Mouse (Mus musculus): ENCODE results near the gene Elovl6. TPM values are rescaled to one million over a fixed set of nuclear protein-coding genes. Genes with fewer than 3 reads are reported as not detected.
A peak's percentile ranks its signal among the peaks of the same experiment; 100 is the strongest.

Elovl6 gene
- polyA plus RNA-seq, 1 experiment from 2014 or later = 46.8 TPM

DNA sequence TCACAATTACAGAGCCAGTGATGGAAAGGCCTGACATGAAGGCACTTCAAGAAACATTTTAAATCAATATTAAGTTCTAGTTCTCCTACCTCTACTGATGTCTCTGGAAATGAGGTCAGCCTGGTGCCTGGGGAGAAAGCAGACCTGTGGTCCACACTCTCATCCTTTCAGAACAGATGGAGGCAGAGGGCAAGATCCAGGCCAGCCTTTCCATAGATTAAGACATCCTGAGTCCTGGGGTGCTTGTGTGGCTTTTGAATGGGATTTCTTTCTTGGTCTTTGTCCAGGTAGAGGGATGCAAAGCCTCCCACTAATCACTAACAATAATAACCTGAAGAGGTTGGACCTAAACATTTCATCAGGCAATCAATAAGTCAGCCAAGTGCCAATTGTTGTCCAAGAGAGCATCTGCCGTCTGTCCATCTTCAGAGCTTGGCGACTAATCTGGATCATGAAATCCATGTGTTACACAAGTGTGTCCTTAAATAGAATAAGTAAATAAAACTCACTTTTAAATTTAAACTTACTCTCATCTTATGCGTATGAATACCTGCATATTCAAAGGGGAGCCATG, 16.2 kb upstream of the Elovl6 start:
- DNase-seq (ENCODE audit: low spot score) (no peak), ATAC-seq (ENCODE audit: low FRiP score) (no peak)
- H3K9ac ChIP-seq (ENCODE audit: low read depth, low read length) = no peak overlapping the region
- no peaks in the 10 kb centered on the region for H3K4me1 ChIP-seq (replicated peaks; ENCODE audit: control insufficient read depth, insufficient read depth, low read length)
- no peak overlapping the region for H3K4me3 ChIP-seq (ENCODE audit: low read depth, low read length)
- no peaks in the 10 kb centered on the region for H3K36me3 ChIP-seq (ENCODE audit: control insufficient read depth, insufficient read depth, low read length)
- H3K4me2 ChIP-seq (replicated peaks; ENCODE audit: low read depth, low read length) = no peak overlapping the region
- WGBS = 94% methylated on average over 3 of the region's 3 CpGs
- no peaks in the 10 kb centered on the region for H3K9me3 ChIP-seq (ENCODE audit: control insufficient read depth, low read length)
- H3K27me3 ChIP-seq (ENCODE audit: control insufficient read depth, insufficient read depth, low read length) = no peaks in the 10 kb centered on the region
- no peak overlapping the region for H3K27ac ChIP-seq (ENCODE audit: low read depth, low read length)

DNA sequence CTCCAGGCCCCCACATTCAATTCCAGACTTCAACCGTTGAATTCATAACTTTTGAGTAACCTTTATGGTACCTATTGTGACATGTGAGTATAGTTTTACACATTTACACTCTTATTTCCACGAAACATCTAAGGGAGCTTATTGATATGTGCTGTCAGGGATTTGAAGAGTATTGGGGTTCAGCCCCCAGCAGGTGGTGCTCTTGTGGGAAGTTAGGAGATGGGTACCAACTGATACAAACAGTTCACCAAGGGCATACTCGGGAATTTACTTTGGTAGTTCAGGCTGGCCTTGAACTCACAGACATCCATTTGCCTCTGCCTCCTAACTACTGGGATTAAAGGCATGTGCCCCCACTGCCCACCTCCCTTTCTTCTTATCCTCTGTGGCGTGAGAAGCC, 11.7 kb upstream of the Elovl6 start:
- 89% methylated on average over 4 of the region's 4 CpGs for WGBS
- Histone ChIP-seq H3K4me3 (ENCODE audit: low read depth, low read length) (no peak overlapping the region), H3K36me3 (ENCODE audit: control insufficient read depth, insufficient read depth, low read length) (no peaks in the 10 kb centered on the region), H3K27me3 (ENCODE audit: control insufficient read depth, insufficient read depth, low read length) (no peaks in the 10 kb centered on the region), H3K9me3 (ENCODE audit: control insufficient read depth, low read length) (no peaks in the 10 kb centered on the region), H3K4me1 (replicated peaks; ENCODE audit: control insufficient read depth, insufficient read depth, low read length) (no peaks in the 10 kb centered on the region), H3K4me2 (replicated peaks; ENCODE audit: low read depth, low read length) (no peak overlapping the region), H3K9ac (ENCODE audit: low read depth, low read length) (no peak overlapping the region), H3K27ac (ENCODE audit: low read depth, low read length) (no peak overlapping the region)
- ATAC-seq (ENCODE audit: low FRiP score) (no peak), DNase-seq (ENCODE audit: low spot score) (no peak)

DNA sequence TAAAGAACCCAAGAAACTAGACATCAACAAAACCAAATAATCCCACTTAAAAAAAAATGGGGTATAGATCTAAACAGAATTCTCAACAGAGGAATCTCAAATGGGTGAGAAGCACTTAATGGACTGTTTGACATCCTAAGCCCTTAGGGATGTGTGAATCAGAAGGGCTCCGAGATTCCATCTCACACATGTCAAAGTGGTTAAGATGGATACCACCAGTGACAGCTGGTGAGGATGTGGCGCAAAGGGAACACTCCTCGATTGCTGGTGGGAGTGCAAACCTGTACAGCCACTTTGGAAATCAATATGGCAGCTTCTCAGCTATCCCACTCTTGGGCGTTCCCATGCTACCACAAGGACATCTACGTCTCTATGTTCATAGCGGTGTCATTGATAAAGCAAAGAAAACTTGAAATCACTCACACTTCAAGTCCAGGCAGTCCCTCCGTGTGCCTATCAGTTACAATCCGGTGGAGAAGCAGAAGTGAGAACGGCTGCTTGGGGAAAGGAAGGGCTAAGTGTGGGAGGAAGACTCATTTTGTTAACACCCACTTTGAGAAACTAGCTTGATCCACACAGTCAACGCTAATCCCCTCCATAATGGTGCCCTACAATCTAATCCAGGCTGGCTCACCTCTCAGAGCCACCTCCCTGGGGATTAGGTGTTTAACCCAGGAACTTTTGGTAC, 8.6 kb upstream of the Elovl6 start:
- no peak overlapping the region for H3K27ac ChIP-seq (ENCODE audit: low read depth, low read length)
- H3K4me2 ChIP-seq (replicated peaks; ENCODE audit: low read depth, low read length) = no peak overlapping the region
- WGBS = 88% methylated on average over 10 of the region's 10 CpGs
- H3K9ac ChIP-seq (ENCODE audit: low read depth, low read length) = no peak overlapping the region
- ATAC-seq (ENCODE audit: low FRiP score) = no peak
- DNase-seq (ENCODE audit: low spot score) = no peak
- H3K36me3 ChIP-seq (ENCODE audit: control insufficient read depth, insufficient read depth, low read length) = no peaks in the 10 kb centered on the region
- no peaks in the 10 kb centered on the region for H3K27me3 ChIP-seq (ENCODE audit: control insufficient read depth, insufficient read depth, low read length)
- H3K9me3 ChIP-seq (ENCODE audit: control insufficient read depth, low read length) = no peaks in the 10 kb centered on the region
- H3K4me3 ChIP-seq (ENCODE audit: low read depth, low read length) = no peak overlapping the region
- H3K4me1 ChIP-seq (replicated peaks; ENCODE audit: control insufficient read depth, insufficient read depth, low read length) = no peaks in the 10 kb centered on the region

DNA sequence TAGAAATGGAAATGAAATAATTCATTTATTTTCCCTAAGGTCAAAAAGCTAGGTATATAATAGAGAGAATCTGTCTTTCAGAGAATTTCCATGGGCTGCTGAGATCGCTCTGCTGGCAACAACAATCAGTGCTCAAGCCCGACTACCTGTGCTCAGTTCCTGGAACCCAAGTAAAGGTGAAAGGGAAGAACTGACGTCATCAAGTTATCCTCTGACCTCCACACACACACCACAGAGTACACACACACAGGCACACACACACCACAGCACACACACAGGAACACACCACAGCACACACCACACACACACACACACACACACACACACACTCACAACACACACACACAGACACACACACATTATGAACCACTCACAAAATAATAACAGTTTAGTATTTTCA, 5.1 kb upstream of the Elovl6 start:
- H3K27me3 ChIP-seq (ENCODE audit: control insufficient read depth, insufficient read depth, low read length) = no peaks in the 10 kb centered on the region
- no peak overlapping the region for H3K9ac ChIP-seq (ENCODE audit: low read depth, low read length)
- 86% methylated on average over 3 of the region's 3 CpGs for WGBS
- H3K27ac ChIP-seq (ENCODE audit: low read depth, low read length) = no peak overlapping the region
- no peaks in the 10 kb centered on the region for H3K9me3 ChIP-seq (ENCODE audit: control insufficient read depth, low read length)
- no peaks in the 10 kb centered on the region for H3K4me1 ChIP-seq (replicated peaks; ENCODE audit: control insufficient read depth, insufficient read depth, low read length)
- no peak overlapping the region for H3K4me3 ChIP-seq (ENCODE audit: low read depth, low read length)
- H3K36me3 ChIP-seq (ENCODE audit: control insufficient read depth, insufficient read depth, low read length) = no peaks in the 10 kb centered on the region
- no peak overlapping the region for H3K4me2 ChIP-seq (replicated peaks; ENCODE audit: low read depth, low read length)
- no peak for ATAC-seq (ENCODE audit: low FRiP score)
- no peak for DNase-seq (ENCODE audit: low spot score)

DNA sequence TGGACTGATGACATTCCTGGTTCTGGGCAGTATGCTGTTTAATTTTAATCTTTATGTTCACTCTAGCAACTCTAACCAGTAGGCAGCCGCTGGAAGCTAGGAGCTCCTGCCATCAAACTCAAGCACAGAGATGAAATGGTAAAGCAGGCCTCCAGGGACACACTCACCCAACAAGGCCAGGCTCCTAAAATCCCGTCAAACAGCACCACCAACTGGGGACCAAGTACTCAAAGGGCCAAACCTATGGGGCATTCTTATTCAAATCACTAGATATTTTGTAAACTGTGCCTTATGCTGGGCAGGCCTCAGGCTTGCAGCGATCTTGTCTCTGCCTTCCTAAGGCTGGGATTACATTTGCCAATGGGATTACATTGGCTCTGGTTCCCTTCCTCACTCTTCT, 2.8 kb upstream of the Elovl6 start:
- H3K4me3 ChIP-seq (ENCODE audit: low read depth, low read length) = no peak overlapping the region
- H3K4me1 ChIP-seq (replicated peaks; ENCODE audit: control insufficient read depth, insufficient read depth, low read length) = no peaks in the 10 kb centered on the region
- ATAC-seq (ENCODE audit: low FRiP score) (no peak), DNase-seq (ENCODE audit: low spot score) (no peak)
- H3K4me2 ChIP-seq (replicated peaks; ENCODE audit: low read depth, low read length) = no peak overlapping the region
- 48% methylated on average over 3 of the region's 3 CpGs for WGBS
- H3K36me3 ChIP-seq (ENCODE audit: control insufficient read depth, insufficient read depth, low read length) = no peaks in the 10 kb centered on the region
- H3K27ac ChIP-seq (ENCODE audit: low read depth, low read length) = no peak overlapping the region
- no peaks in the 10 kb centered on the region for H3K27me3 ChIP-seq (ENCODE audit: control insufficient read depth, insufficient read depth, low read length)
- no peak overlapping the region for H3K9ac ChIP-seq (ENCODE audit: low read depth, low read length)
- no peaks in the 10 kb centered on the region for H3K9me3 ChIP-seq (ENCODE audit: control insufficient read depth, low read length)

DNA sequence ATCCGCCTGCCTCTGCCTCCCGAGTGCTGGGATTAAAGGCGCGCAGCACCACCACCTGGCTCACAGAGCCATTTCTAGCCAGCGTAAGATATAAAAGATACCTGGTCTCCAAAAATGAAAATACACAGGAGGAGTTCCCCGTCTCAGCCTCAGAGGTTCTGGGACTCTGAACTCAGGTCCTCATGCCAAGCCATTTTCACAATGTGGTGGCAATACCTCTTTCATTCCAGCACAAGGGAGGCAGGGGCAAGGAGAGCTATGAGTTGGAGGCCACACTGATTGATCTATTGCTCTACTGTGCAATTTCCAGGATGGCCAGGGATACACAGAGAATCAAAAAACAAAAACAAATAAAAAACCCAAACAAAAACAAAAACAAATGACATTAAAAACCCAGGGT, 1.7 kb upstream of the Elovl6 start:
- Histone ChIP-seq H3K27me3 (ENCODE audit: control insufficient read depth, insufficient read depth, low read length) (no peaks in the 10 kb centered on the region), H3K36me3 (ENCODE audit: control insufficient read depth, insufficient read depth, low read length) (no peaks in the 10 kb centered on the region), H3K9ac (ENCODE audit: low read depth, low read length) (no peak overlapping the region), H3K4me3 (ENCODE audit: low read depth, low read length) (no peak overlapping the region), H3K4me2 (replicated peaks; ENCODE audit: low read depth, low read length) (no peak overlapping the region), H3K9me3 (ENCODE audit: control insufficient read depth, low read length) (no peaks in the 10 kb centered on the region), H3K4me1 (replicated peaks; ENCODE audit: control insufficient read depth, insufficient read depth, low read length) (peaks cover 8% of the 10 kb centered on the region), H3K27ac (ENCODE audit: low read depth, low read length) (no peak overlapping the region)
- ATAC-seq (ENCODE audit: low FRiP score) = no peak
- WGBS = 96% methylated on average over 6 of the region's 6 CpGs
- DNase-seq (ENCODE audit: low spot score) = no peak

DNA sequence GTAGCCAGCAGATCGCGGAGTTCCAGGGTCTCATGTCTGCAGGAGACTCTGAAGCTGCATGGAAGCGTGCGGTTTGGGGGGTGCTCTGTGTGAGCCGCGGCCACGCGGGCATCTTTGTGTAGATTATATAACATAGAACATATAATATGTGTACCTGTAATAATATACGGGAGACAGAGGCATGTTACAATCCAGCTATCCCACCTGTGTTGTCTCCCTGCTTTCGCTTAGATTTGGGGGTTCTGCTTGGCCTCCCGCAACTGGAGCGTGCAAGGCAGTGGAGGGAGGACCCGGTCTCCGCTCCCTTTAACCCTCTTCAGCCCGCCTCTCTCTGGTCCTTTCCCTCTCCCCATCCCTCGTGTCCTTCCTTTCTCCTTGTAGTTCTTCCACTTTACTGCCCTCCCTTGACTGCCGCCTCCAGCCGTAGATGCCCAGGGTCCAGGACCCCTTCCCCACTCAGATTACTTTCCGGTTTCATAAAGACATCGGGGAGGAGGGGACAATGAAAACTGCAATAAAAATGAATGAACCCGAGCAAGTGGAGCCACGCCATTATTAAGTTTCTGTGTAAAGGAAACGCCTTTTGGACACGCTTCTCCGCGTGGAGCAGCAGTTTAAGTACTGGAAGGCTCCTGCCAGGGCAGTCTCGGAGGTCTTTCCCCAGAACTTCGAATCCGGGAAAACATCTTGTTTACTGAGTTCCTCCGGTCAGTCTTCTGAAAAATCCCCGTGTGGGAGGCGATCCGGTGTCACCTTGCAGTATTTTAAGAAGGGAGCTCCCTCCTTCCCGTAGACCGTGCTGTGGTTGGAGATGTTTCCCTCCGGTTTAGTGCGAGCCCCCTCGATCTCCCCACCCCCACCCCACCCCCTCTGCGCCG, 949 bp downstream of the Elovl6 start:
- Histone ChIP-seq H3K9ac (ENCODE audit: low read depth, low read length) (peak overlapping the region; percentile 97), H3K4me3 (ENCODE audit: low read depth, low read length) (peak overlapping the region; percentile 85), H3K27me3 (ENCODE audit: control insufficient read depth, insufficient read depth, low read length) (no peaks in the 10 kb centered on the region), H3K9me3 (ENCODE audit: control insufficient read depth, low read length) (no peaks in the 10 kb centered on the region), H3K27ac (ENCODE audit: low read depth, low read length) (peak overlapping the region; percentile 98), H3K36me3 (ENCODE audit: control insufficient read depth, insufficient read depth, low read length) (no peaks in the 10 kb centered on the region), H3K4me1 (replicated peaks; ENCODE audit: control insufficient read depth, insufficient read depth, low read length) (peaks cover 11% of the 10 kb centered on the region), H3K4me2 (replicated peaks; ENCODE audit: low read depth, low read length) (peak overlapping the region; percentile 71)
- ATAC-seq (ENCODE audit: low FRiP score) (peak; percentile 16), DNase-seq (ENCODE audit: low spot score) (peak; percentile 73)
- under 1% methylated on average over 38 of the region's 40 CpGs for WGBS

DNA sequence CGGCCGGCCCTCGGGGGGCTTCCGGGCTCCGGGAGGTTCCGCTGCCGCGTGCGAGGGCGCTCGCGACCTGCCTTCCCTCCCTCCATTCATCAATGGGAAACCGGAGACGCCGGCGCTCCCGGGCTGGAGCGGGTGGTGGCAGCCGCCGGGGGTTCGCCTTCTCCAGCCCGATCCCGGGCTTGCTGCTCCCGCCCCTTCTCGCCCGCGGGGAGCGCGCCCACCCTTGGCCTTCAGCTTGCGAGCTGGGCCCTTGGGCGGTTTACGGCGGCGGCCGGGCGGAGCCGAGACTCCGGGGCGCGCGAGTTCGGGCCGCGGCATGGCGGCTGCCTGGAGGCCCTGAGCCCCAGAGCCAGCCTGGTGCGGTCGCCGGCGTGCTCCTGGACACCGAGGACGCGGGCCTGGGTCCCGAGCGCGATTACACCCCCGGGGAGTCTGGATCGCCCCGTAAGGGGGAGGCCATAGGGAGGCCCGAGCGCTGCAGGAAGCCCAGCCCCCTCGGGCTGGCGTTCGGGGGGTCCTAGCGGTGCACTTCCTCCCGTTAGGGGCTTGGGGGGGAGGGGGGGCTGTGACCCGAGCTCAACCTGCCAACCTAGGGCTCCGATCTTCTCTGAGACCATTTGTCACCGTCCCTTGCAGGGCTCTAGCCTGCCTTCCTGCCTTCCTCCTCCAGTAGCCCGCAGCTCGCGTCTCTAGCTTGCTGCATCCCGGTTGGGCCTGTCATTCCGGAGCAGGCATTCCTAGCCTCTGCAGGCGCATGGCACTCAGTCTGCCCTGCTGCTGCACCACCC, 1.8 kb downstream of the Elovl6 start:
- ATAC-seq (ENCODE audit: low FRiP score) (peak; percentile 51), DNase-seq (ENCODE audit: low spot score) (peak; percentile 78)
- no peaks in the 10 kb centered on the region for H3K27me3 ChIP-seq (ENCODE audit: control insufficient read depth, insufficient read depth, low read length)
- peak overlapping the region; percentile 85 for H3K4me3 ChIP-seq (ENCODE audit: low read depth, low read length)
- peaks cover 11% of the 10 kb centered on the region for H3K4me1 ChIP-seq (replicated peaks; ENCODE audit: control insufficient read depth, insufficient read depth, low read length)
- peak overlapping the region; percentile 97 for H3K9ac ChIP-seq (ENCODE audit: low read depth, low read length)
- H3K27ac ChIP-seq (ENCODE audit: low read depth, low read length) = peak overlapping the region; percentile 98
- no peaks in the 10 kb centered on the region for H3K9me3 ChIP-seq (ENCODE audit: control insufficient read depth, low read length)
- under 1% methylated on average over 58 of the region's 74 CpGs for WGBS
- H3K36me3 ChIP-seq (ENCODE audit: control insufficient read depth, insufficient read depth, low read length) = no peaks in the 10 kb centered on the region
- peak overlapping the region; percentile 71 for H3K4me2 ChIP-seq (replicated peaks; ENCODE audit: low read depth, low read length)
